Mouse (Mus musculus) right cerebral cortex, adult 18-20 months (tissue): ENCODE measurements at regions not wholly inside any gene's neighbourhood (a gene's known extent, or its start where the extent isn't known, plus 50 kb on each side); places are given as distances from the start of the nearest gene placed in this dataset.

Experiments used
- DNase-seq: peaks from one replicate; pipeline ENCODE4 v3.0.0; 2022; ENCODE audit warnings: mixed read lengths

DNA sequence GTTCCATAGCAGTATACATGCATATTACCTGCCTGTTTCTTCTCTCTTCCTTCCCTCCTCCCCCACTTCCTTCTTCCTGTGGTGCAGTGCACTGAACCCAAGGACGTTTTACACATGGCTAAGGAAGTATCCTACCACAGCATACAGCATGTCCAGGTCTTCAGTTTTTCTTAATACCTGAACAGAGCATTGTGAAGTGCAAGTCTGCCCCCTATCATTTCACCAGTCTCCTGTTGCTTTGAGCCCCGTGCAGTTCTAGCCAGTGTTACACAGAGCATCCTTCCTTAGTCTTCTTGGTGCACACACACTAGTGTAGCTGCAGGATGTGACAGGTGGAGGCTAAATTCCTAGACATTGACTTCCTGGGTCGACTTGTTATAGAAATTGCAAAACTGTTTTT is 53.7 kb upstream of the Foxb1 start:
- no peak for DNase-seq

DNA sequence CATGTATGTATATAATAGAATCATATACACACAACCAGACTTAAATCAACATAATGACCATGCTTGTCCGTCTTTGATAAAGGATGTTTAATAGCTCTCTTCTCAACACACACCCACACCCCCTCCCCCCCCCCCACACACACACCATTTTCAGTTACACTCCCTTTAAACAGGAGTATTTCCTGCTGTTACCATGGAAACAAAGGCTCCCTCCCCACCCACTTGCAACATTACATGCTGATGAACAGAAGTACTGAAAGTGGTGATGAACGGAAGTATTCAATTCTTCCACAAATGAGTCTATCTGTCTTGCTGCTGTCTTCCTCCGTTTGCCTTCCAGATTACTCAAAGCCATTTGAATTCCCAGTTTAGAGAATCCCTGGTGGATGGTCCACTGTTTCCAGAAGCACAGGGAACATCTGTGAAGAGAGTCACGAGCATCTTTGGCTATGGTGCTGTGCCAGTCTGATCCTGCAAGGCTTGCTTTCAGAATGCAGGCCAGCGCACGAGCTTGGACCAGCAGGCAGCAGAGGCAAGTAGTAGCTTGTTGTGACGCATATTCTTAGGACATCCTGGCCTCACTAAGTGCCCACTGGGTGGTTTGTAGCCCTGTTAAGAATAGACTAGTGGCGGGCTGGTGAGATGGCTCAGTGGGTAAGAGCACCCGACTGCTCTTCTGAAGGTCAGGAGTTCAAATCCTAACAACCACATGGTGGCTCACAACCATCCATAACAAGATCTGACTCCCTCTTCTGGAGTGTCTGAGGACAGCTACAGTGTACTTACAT is 62.6 kb upstream of the Foxb1 start:
- no peak for DNase-seq

DNA sequence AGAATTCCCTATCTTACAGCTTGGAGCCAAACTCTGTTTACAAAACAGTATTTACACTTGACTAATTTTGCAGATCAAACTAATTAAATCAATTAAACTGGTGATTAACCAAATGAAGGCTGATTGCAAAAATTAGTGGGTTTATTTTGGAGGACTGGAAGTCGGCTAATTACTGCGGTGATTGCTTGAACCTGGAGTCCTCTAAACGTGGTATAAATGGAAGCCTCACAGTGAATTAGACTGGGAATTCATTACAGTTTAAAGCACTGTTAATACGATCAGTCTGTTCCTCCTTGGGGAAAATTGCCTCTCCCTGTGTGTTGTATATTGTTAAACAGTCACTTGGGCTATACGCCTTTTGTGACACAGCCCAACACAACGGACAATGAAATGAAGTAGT is 67.7 kb upstream of the Foxb1 start:
- no peak for DNase-seq

DNA sequence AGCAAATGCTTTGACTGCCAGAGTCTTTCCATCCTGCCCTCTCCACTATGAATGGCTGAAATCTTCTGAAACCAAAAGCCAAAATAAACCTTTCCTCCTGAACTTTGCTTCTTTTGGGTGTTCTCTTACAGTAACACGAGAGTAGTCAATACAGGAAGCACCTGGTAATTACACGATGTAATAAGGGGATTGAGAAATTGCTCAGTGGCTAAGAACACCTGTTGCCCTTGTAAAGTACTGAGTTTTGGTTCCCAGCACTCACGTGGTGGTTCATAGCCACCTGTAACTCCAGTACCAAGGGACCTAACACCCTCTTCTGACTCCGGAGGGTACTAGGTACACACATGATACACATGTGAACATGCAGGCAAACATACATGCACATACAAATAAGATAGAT is 74.7 kb upstream of the Foxb1 start:
- no peak for DNase-seq

DNA sequence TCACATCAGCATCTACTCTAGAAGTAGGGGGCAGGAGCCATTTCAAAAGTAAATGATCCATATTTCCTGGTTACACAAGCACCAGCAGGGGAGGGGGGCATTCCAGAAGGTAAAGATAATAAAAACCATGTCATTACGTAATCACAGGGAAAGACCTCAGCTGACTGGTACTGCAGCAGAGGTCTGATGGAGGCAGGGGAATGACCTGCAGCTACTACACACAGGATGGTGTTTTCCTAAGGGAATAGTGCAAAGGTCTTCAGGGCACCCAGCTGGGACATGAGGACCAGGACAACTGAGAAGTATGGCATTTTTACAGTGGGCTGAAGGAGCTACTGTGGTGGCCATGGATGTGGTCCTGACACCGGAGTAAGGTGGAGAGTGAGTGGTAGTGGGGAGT is 78.5 kb upstream of the Foxb1 start:
- no peak for DNase-seq

DNA sequence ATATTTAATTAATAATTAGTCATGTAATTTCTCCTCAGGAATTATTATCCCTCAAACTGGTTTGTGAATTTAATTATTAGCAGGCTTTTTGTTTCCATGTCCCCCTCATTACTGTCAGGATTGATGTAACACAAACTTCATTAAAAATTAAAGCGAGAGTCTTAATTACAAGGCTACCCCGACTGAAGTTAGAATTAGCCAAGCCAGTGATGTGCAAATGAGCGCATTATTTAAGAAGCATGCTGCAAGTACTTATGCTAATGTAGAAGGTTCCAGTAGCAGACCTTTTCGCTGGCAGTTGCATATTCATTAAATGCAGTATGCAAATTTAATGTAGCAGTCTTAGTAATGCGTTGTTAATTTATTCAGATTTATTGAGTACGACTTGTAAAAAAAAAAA is 84.0 kb upstream of the Foxb1 start:
- DNase-seq = no peak

DNA sequence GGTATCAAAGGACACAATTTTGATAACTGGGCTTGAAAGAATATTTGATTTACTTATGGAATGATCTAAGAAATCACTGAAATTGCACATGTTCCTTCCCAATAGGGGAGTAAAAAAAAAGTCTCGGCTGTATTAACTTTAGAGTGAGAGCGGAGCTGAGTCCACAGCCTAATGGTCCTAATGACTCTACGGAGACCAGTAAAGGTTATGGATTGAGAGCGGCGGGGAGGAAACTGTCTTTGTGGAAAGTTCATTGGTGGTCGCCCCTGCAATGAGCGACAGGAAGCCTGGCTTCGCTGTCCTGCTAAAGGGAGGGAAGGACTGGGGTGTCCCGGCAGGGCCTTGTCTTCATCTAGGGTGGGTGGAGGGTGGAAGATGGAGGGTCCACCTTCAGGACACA is 84.5 kb upstream of the Foxb1 start:
- DNase-seq = no peak

DNA sequence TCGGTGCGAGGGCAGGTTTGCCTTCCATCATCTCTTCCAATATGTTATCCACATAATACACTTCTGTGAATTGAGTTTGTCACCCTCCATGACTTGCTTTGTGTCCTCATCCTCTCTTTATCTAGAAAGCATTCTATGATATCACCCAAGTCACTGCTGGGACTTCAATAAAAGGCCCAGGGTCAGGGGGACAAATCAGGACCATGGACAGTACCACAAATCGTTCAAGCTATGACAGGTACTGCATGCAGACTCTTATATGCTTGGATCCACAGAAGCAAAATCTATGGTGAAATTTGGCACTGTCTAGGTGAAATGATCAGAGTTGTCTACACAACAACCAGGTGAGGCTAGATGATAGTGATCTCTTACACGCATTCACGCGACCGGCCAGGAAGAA is 95.9 kb upstream of the Foxb1 start:
- DNase-seq = no peak

DNA sequence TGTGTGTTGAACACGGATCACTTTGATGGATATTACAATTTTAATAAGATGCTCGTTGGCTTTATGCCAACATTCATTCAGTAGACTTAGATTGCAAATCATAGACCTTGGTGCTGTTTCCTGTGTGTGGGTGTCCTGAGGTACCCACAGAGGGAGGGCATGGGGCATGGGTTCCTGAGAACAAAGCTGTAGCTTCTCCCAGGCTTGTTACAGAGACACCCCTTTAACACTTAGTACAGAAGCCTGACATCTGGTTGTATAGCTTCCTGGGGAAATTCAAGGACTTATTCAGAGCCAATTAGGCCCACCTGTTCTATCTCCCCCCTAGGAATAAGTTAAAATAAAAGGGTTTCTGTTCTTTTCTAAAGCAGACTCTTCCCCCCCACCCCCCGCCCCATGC is 97.9 kb upstream of the Foxb1 start:
- DNase-seq = no peak

DNA sequence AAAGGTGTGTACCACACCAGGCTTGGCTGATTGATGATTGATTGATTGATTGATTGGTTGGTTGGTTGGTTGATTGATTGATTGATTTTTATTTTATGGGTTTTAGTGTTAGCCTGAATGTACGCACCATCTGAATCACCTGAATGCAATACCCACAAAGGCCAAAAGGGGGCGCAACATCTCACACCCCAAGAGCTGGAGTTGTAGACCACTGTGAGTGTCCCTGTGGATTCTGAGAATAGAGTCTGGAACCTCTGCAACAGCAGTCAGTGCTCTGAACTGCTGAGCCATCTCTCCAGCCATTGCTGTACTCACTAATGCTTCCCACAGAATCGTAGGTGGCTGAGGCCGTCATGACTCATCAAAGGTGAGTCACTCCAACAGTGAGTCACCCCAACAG is 109.4 kb upstream of the Foxb1 start:
- DNase-seq = peak; percentile 12

DNA sequence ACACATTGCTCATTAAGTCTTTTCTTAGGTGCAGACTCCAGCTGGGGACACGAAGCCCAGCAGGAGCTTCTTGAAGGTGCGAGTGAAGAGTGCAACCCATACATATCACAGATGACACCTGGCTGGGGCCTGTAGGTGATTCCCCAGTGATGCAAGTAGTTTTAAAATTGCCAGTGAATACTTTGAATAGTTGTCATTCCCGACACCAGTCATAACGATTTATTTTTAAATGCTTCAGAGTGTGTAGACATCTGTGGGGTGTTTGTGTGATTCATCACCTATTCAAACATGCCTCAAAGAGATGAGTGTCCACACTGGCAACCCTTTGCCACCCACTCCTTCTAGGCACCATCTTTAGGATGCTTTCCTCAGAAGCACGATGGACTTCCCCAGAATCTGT is 102.9 kb upstream of the Bnip2 start:
- DNase-seq = no peak

DNA sequence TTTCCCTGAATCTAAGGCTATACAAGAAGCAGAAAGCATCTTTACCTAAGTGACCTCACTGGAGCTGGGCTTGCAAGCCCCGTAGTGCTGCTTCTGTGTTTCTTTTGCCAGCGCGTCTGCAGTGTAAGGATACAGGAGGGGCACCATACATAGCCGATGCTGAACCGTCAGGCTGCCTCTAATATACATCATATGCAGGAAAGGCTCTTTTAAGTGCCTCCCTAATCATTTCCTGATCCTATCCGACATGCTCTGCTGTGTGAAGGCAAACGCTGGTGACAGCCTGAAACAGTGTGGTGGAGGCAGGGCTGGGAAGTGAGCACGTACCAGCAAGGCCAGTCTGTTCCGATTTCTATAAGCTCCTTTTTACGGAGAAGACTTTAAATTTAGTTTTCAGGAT is 91.2 kb upstream of the Bnip2 start:
- no peak for DNase-seq

DNA sequence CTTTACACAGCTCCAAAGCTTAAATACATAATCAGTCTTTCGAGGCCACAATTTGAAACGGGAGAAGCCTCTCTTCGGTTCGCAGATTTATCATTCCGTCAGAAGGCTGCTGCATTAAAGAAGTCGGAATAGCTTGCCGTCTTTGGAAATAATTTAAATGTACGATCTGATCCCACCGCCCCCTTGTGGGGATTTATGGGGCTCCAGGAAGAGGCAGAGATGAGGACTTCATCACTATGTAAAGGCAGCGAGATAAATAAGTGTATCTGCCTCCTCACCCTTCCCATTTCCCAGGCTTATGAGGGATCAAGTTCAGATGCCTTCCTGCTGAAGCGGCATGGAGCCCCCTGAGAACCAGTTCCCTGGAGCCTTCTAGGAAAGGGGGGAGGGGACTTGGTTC is 89.9 kb upstream of the Bnip2 start:
- DNase-seq = no peak

DNA sequence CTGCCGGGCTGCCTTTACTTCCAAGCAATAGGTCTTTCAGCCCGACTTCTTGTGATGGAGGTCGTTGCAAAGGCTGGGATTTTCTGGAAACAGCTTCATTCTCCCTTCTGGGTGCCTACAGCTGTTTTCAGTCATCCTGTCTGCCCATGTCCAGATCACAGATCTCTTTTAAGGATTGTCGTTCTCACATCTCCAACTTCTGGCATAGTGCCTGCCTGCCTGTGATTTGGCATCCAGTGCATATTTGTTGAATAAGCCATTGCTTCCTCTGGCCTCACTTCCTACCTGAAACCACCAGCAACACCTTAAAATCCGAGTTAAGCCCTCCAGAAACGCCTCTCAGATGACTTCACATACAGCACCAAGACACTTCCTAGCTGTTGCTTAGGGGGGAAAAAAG is 88.4 kb upstream of the Bnip2 start:
- no peak for DNase-seq

DNA sequence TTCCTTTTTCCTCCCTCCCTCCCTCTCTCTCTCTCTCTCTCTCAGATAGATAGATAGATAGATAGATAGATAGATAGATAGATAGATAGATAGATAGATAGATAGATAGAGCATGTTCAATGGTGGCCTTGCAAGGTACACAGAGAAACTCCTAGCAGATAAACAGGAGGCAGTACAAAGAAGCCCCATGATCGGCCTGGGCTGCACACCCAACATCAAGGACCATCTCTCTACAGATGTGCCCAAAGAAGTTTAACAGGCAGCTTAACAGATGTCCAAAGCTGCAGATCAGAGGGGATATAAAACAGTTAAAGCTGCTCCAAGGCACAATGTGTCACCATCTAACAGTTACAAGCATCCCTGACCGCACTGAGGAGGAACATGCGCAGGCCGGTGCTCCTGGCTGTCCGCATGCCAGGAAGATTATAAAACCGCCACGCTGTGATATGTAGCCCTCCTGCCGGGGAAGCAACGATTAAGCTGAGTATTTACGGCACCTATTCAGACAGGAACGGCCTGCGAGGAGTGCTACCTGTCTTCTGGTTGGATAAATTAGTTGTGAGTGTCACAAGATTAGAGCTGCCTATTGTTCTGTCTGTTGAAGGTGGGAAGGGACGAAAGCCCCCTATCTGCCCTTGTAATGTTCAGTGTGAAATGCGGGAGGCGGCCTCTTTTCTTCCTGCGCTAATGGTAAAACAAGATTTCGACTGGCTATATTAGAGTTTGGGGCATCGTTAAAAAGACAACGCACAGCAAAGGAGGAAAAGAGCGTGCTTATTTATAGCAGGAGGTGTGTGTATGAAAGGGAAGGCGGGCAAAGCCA is 81.9 kb upstream of the Bnip2 start:
- no peak for DNase-seq

DNA sequence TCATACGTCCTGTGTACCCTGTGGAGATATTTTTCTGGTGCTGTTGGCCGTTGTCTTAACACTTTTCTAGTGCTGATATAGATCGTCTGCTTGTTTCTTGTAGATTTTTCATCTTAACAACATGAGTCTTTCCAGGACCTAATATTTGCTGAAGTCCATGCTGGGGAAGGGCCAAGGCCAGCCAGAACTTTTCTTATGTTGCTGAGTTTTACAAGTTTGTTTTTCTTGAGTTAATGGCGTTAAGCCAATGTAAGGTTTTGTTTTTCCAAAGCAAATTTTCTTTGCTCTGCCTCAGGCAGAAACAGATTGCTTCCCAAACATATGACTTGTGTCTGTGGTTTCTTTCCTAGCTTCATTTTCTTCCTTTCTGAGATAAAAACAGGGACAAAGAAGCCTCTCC is 78.6 kb upstream of the Bnip2 start:
- no peak for DNase-seq

DNA sequence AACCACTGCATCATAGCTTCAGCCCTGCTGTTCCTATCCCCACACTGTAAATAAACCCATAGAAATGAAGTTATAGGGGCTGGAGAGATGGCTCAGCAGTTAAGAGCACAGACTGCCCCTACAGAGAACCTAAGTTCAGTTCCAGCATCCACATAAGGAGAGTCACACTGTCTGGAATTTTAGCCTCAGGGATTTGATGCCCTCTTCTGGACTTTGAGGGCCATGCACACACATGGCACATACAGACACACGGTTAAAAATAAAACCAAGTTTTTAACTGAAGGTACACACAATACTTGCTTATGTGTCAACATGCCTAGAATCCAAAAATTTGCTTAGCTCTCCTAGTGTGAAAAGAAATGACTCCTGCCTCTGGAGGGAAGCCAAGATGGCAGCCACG is 61.1 kb upstream of the Bnip2 start:
- DNase-seq = no peak

DNA sequence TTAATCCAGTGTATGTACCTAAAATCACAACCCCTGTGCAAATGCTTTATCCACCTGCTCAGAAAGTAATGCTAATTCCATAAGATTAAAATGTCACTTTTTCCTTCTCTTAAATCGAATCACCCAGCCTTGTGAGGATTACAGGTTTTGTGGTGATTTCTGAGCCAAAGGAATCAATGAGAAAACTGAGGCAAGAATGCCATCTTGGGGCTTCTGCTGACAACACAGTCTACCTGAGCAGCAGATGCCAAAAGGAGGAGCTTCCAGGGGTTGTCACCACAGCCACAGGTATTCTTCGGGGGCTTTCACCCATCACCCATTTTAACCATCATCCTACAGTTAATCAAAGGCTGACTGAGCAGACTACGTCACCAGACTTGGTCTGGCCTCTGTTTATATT is 51.4 kb upstream of the Bnip2 start:
- DNase-seq = no peak
